Mouse (Mus musculus) MN1 (cell line): Measurements from ENCODE around the gene Klhl8.
A peak's percentile ranks its signal among the peaks of the same experiment; 100 is the strongest.

Source experiments
- DNase-seq: peaks from one replicate; pipeline ENCODE4 v3.0.0-alpha.2; 2016; ENCODE audit warnings: low spot score

Klhl8 gene

GRCm38 (mm10) chr5:103916595-103917356, 5.7 kb upstream of the Klhl8 start:
- no peak for DNase-seq

GRCm38 (mm10) chr5:103914335-103915226, 3.5 kb upstream of the Klhl8 start:
- DNase-seq: no peak

GRCm38 (mm10) chr5:103913150-103913549, 2.1 kb upstream of the Klhl8 start:
- DNase-seq: no peak

- no peak for DNase-seq
Measured at GRCm38 (mm10) chr5:103911555-103911954, 496 bp upstream of the Klhl8 start.

- DNase-seq: no peak
Measured at GRCm38 (mm10) chr5:103910156-103910555, 903 bp downstream of the Klhl8 start.

- DNase-seq: no peak
Measured at GRCm38 (mm10) chr5:103909466-103909865, 1.6 kb downstream of the Klhl8 start.

GRCm38 (mm10) chr5:103908851-103909250, 2.2 kb downstream of the Klhl8 start:
- no peak for DNase-seq

GRCm38 (mm10) chr5:103907844-103908243, 3.2 kb downstream of the Klhl8 start:
- no peak for DNase-seq

GRCm38 (mm10) chr5:103906173-103906572, 4.9 kb downstream of the Klhl8 start:
- DNase-seq: no peak

- DNase-seq: no peak
Measured at GRCm38 (mm10) chr5:103898310-103898709, 12.7 kb downstream of the Klhl8 start.

- DNase-seq: no peak
Measured at GRCm38 (mm10) chr5:103889766-103890165, 21.3 kb downstream of the Klhl8 start.

GRCm38 (mm10) chr5:103863759-103864158, 47.3 kb downstream of the Klhl8 start:
- no peak for DNase-seq

GRCm38 (mm10) chr5:103860622-103861021, 50.4 kb downstream of the Klhl8 start:
- DNase-seq: no peak

- DNase-seq: no peak
Measured at GRCm38 (mm10) chr5:103857151-103857550, 53.9 kb downstream of the Klhl8 start.

- peak; percentile 73 for DNase-seq
Measured at GRCm38 (mm10) chr5:103856286-103857009, 54.6 kb downstream of the Klhl8 start.

GRCm38 (mm10) chr5:103855483-103856211, 55.4 kb downstream of the Klhl8 start:
- DNase-seq: no peak

GRCm38 (mm10) chr5:103854807-103855194, 56.3 kb downstream of the Klhl8 start:
- no peak for DNase-seq

- DNase-seq: no peak
Measured at GRCm38 (mm10) chr5:103854041-103854806, 56.8 kb downstream of the Klhl8 start.

GRCm38 (mm10) chr5:103852756-103853549, 58.1 kb downstream of the Klhl8 start:
- no peak for DNase-seq

- DNase-seq: no peak
Measured at GRCm38 (mm10) chr5:103848546-103848945, 62.5 kb downstream of the Klhl8 start.
